Mouse (Mus musculus): ENCODE measurements around the gene Igfbp1.

The Igfbp1 gene

DNA sequence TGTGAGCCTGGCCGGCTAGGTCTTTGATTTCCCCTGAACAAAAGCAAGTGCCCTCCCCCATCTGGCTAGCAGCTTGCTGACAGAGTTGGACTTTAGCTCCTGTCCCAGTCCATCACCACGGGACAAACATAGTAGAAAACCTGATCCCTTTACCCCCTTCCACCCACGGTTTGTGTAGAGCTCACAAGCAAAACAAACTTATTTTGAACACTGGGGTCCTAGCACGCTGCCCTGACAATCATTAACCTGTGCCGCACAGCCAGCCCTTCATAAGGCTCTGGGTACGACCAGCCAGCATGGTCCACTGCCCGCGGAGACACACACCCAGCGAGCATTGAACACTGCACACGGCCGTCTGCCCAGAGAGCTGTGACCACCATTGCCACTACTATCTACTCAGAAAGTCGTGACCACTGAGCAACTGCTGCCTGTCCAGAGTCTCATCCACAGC lies at the start of gene Igfbp1:
Gene Igfbp1, plus strand, starts transcription at position 292 of the 451 bp plus-strand sequence.
- DNase-seq: peak; percentile 77

DNA sequence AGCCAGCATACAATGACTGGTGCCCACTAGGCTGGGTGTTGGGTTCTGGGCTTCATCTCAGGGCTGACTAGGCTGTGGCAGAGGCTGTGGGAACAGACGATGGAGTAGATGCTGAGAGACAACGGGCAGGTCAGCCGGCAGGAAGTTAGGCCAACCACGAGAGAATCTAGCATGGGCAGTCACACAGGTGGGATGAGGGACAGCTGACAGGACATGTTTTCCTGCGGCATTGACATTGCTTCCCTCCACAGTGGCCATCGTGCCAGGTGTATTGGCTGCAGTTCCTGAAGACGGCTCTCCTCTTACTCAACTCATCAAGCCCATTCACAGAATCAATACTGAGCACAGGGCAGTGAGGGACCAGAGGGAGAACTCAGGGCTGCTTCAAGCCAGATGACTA lies 49.6 kb upstream of the Igfbp1 start:
- no peak for DNase-seq

- DNase-seq: peak; percentile 30
Measured at GRCm38 (mm10) chr11:7149471-7149870, 48.1 kb upstream of the Igfbp1 start.

GRCm38 (mm10) chr11:7150511-7150910 lies 47.1 kb upstream of the Igfbp1 start:
- no peak for DNase-seq

DNA sequence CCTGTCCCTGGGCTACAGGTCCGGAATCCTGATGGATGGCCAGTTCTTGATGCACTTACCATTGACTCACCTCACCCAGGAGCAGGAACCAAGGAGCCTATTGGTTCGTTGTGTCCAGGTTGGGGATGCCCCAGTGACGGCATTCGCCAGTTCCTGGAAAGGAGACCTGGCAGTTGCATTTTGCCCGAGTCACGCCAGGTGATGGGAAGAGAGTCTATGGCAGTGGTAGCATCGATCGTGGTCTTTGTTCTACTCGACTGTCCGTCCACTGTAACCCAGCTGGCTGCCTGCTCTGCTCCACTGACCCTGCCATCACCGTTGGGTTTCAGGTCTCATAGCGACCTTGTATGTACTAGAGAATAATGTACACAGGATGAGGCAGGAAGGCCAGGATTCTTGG lies 45.2 kb upstream of the Igfbp1 start:
- DNase-seq: no peak

DNA sequence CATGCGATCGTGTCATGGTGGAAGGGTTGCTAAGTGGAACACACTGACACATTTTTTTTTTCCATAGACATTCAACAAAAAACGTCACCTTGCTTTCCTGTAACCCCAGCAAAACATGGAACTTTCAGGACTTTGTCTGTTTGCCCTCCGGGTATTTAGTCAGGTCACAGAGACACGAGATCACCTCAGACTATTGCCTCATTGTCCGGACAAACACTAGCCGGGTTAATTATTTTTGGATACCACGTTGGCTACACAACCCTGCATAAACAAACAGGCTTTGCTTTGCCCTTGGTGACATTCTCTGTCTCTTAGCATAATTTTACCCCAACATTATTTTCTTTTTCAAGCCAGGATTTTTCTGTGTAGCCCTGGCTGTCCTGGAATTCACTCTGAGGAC lies 44.5 kb upstream of the Igfbp1 start:
- DNase-seq: no peak

- no peak for DNase-seq
Measured at GRCm38 (mm10) chr11:7156427-7156826, 41.2 kb upstream of the Igfbp1 start.

GRCm38 (mm10) chr11:7158196-7158595 lies 39.4 kb upstream of the Igfbp1 start:
- no peak for DNase-seq

DNA sequence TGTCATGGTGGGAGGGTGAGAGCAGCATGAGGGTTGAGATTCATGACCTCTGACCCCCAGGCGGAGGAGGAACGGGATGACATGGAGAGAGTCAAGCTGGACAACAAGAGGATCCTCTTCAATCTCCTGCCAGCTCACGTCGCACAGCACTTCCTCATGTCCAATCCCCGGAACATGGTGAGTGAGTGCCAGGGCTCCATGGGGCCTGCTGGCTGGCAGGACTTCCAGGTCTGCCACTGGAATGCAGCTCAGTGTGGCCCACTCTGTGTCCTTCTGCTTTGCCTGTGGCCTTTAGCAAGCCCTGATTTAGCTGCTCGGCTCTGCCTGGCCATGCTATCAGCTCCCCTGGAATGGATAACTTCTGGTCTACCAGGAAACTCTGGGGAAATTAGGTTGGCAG lies 37.4 kb upstream of the Igfbp1 start:
- DNase-seq: peak; percentile 18

DNA sequence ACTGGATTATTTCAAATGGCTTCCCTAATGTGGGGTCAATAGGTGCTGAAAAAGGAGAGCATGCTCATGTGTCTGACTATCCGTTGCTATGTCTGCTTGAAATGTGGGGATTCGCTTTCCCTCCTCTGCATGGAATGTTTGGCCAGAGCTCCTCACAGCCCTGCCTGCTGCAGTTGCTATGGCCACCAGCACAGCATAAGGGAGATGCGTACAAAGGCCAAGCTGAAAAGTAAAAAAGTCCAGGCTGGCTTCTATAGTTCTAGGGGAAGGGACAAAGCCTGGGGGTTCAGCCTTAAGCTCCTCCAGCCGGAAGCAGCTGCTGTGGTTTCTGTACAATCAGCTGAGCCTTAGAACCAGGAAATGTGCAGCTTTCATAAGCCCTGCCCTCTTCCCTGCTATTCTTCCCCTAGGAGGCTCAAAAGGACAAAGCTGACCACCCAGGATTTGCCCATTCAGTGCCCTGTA lies 36.9 kb upstream of the Igfbp1 start:
- peak; percentile 74 for DNase-seq

- peak; percentile 56 for DNase-seq
Measured at GRCm38 (mm10) chr11:7161502-7162174, 35.9 kb upstream of the Igfbp1 start.

GRCm38 (mm10) chr11:7164416-7164815 lies 33.2 kb upstream of the Igfbp1 start:
- no peak for DNase-seq

DNA sequence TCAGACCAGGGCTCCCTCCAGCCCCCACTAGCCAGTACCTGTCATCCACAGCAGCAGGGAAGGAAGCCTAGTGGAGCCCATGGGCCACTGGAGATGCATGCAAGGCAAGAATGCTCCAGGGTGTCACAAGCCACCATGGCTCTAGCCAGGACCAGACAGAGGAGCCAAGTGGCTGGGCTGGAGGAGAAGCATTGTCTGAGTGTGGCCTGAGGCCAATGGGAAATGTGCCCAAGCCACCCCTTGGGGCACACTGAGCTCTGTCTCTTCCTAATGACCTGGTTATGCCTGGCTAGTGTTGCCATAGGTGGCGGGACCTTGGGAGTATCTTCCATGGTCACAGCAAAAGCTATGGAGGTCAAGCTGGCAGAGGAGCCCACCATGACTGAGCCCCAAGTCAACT lies 27.9 kb upstream of the Igfbp1 start:
- no peak for DNase-seq

GRCm38 (mm10) chr11:7173664-7174063 lies 23.9 kb upstream of the Igfbp1 start:
- DNase-seq: no peak

DNA sequence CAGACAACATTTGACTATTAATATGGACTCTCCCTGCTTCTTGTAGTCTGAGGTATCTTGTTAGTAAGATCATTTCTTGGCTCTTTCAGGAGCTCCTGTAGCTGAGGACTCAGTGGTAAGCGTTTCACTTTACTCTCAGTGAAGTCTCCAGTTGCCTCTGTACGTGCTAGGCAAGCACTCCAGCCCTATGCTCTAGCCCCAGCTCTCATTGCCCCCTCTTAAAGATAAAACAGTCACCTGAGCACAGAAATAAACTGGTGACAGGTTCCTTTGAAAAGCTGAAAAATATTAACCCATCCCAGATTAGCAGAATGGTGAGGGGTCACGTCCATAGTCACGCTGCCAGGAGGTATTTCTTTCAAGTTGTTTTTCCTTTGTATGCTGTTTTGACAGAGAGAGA lies 18.9 kb upstream of the Igfbp1 start:
- DNase-seq: no peak

GRCm38 (mm10) chr11:7179276-7179675 lies 18.3 kb upstream of the Igfbp1 start:
- DNase-seq: no peak

GRCm38 (mm10) chr11:7182409-7183042 lies 15.1 kb upstream of the Igfbp1 start:
- DNase-seq: no peak

GRCm38 (mm10) chr11:7184420-7184819 lies 13.2 kb upstream of the Igfbp1 start:
- DNase-seq: no peak

DNA sequence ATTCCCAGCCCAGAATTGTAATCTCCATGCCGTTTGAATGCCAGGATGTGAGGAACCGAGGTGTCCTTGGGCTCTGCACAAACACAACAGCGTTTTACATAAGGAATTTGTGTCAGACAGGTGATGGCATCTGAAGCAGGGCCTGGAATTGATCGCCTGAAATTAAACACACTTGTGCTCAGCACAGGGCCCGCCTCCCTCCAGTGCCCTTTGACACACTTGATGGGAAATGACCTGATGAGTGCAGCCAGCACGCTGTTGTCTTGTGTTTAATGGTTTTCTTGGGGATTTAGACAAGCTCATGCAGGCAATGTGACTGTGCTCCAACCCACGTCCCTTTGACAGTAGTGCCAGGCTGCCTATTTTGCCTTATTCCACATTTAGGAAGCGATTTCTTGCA lies 10.1 kb upstream of the Igfbp1 start:
- DNase-seq: no peak

DNA sequence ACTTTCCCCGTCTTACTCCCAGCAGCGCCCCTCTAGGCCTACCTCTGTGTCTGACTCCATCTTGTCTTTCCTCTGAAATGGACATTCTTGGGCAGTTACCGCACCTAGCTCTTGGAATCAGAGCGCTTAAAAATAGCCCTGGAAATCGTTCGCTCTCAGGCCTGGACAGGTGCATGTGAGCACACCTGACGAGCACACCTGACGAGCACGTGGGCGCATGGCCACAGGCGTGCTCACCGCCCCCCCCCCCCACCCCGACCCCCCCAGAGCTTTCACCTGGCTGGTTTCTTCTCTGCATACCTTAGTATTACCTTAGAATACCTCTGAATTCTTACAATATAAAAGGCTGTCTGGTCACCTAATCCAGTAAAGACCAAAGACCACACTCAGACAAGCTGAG lies 9.1 kb upstream of the Igfbp1 start, which contains the start of gene Gm11985:
Gene Gm11985, minus strand, starts transcription at position 101 of the 400 bp plus-strand sequence.
- no peak for DNase-seq

DNA sequence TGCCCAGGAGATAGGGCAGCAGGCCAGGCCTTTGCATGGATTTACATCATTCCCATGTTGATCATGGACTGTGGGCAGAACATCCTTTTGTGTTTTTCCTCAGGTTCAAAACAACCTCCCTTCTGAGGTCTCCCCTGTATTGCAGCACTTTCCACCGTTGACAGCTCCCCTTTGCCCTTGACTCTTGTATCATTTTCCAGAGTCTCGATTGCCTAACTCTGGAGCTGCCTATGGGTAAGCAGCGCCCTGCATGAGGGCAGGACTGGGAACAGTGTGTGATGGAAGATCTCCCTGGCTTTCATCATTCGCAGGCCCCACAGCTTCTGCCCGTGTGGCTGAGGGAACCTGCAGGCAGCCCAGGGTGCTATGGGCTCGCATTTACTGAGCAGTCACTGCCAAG lies 4.9 kb upstream of the Igfbp1 start:
- DNase-seq: no peak

DNA sequence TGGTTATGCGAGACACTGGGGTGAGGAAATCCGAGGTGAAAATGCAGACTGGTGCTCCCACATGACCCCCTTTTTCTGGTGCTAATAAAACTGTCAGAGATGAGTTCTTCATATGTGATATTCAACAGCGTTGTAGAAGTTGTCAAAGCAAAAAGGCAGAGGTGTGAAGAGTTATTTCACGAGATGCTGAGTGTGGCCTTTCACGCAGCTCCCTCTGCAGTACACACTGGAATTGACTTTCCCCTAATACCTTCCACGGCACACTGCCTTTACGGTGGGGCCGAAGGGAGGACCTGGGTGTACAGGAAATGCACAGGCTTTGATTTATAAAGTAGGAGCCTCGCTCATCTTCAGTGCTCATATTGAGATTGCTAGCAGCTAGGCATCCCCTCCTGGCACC lies 4.4 kb upstream of the Igfbp1 start:
- no peak for DNase-seq

DNA sequence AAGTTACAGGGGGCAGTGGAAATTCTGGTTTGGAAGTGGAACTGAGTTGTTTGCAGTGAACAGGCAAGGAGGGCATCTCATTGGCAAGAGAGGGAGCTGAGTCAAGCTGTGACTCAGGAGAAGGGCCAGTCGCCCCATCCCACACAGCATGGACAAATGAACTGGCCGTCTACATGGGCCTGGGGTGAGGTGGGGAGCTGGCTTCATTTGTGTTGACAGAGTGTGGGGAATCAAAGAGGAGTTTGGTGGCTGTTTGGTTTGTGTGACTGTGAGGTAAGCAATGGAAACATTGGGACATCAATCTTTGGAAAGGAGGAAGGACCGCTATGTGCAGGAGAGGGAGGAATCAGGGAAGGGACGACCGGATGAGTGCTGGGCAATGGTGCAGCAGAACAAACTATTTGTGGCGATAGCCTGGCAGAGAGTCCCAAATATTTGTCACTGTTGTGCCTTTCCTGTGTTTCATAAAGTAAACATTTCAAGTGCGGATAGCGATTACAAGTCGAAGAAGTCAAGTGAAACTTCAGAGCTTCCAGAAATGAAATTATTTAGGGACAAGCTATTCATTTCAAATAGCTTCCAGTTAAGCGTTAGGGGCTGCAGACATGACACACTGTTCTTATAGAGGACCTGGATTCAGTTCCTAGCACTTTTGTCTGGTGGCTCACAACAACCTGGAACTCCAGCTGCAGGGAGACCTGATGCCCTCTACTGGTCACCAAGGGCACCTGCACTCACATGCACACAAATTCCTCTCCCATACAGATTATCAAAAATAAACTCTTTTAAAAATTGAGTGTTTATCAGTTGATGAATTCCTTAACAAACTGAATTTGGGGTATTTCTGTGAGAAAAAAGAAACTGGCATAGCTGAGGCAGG lies 2.9 kb upstream of the Igfbp1 start:
- no peak for DNase-seq

DNA sequence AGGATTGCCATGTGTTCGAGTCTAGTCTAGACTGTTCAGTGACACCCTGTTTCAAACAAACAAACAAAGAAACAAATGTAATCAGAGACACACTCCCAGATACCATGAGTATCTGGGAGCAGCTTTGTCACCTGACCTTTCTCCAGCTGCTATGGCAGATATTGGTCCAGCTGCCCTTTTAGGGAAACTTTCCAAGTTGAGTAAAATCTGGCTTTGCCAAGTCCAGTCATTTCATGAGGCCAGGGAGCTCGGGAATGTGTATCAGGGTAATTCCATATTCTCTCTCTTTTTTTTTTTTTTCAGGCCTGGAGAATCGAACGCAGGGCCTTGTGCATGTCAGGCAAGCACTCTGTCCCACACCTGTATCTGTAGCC lies 2.3 kb upstream of the Igfbp1 start:
- no peak for DNase-seq

Measured in kidney, postnatal 10 days (tissue).